Mouse (Mus musculus) lung, postnatal 0 days (tissue): ENCODE results near the gene Ndufb5. TPM values are rescaled to one million over a fixed set of nuclear protein-coding genes. Genes with fewer than 3 reads are reported as not detected.
"Not testable (repeated sequence)": the region's sequence is repeated elsewhere in the genome, so short reads cannot be mapped to it uniquely, and the experiment has no call there.

ENCODE experiments used
- ATAC-seq: fragments of 200-750 bp; cut with Nextera tagmentation; 2 replicates; pipeline ENCODE4 v1.8.0; 2017; ENCODE audit warnings: moderate library complexity
- DNase-seq: peaks from one replicate; pipeline ENCODE4 v3.0.0-alpha.2; 2016; ENCODE audit warnings: low spot score
- H3K27ac ChIP-seq: fragments of 300-500 bp; sonication (generic); 2 replicates; pipeline ENCODE4 v1.5.1; 2014; ENCODE audit warnings: antibody characterized with exemption, mild to moderate bottlenecking, low read length, mixed read lengths
- H3K27me3 ChIP-seq: fragments of 300-500 bp; sonication (generic); replicated peaks from 2 replicates; pipeline ENCODE4 v1.6.1; 2014; ENCODE audit warnings: low read length, mixed read lengths; ENCODE audit not compliant: insufficient read depth
- H3K36me3 ChIP-seq: fragments of 300-500 bp; sonication (generic); 2 replicates; pipeline ENCODE4 v1.6.1; 2014; ENCODE audit warnings: low read length, mixed read lengths; ENCODE audit not compliant: insufficient read depth
- H3K4me1 ChIP-seq: fragments of 300-500 bp; sonication (generic); 2 replicates; pipeline ENCODE4 v1.6.1; 2014; ENCODE audit warnings: antibody characterized with exemption, low read depth, low read length, mixed read lengths; ENCODE audit not compliant: insufficient read depth
- H3K4me2 ChIP-seq: fragments of 300-500 bp; sonication (generic); replicated peaks from 2 replicates; pipeline ENCODE4 v1.6.1; 2014; ENCODE audit warnings: low read depth, mild to moderate bottlenecking, low read length, moderate library complexity, mixed read lengths
- H3K4me3 ChIP-seq: fragments of 300-500 bp; sonication (generic); 2 replicates; pipeline ENCODE4 v1.5.1; 2014; ENCODE audit warnings: low read depth, low read length
- H3K9ac ChIP-seq: fragments of 300-500 bp; sonication (generic); replicated peaks from 2 replicates; pipeline ENCODE4 v1.6.1; 2014; ENCODE audit warnings: low read depth, mild to moderate bottlenecking
- H3K9me3 ChIP-seq: fragments of 300-500 bp; sonication (generic); 2 replicates; pipeline ENCODE4 v1.6.1; 2016; ENCODE audit warnings: low read length, mixed read lengths
- CTCF ChIP-seq: IDR thresholded peaks from 2 replicates; pipeline ENCODE4 v1.5.1; 2016; ENCODE audit warnings: antibody characterized with exemption, mild to moderate bottlenecking
- EP300 ChIP-seq: IDR thresholded peaks from 2 replicates; pipeline ENCODE4 v1.6.1; 2016; ENCODE audit warnings: antibody characterized with exemption, mild to moderate bottlenecking, control low read depth
- WGBS: fragments of 180-500 bp; shearing (Covaris S2); extraction: QIAGEN DNeasy Blood & Tissue Kit; methylation state at CpG from one replicate; pipeline ENCODE4 v1.1.7; 2014; 5-methylcytosine and 5-hydroxymethylcytosine counted together
- polyA plus RNA-seq: library from polyadenylated mRNA; unstranded; fragments of >200 nt; fragmentation: Nextera tagmentation; extraction: Ambion mirVana; gene quantifications from 2 replicates; pipeline ENCODE4 v1.2.1, GENCODE M21; 2015

Gene Ndufb5
- polyA plus RNA-seq, 1 experiment from 2014 or later, result 259 TPM

- H3K4me3 ChIP-seq, result no peak overlapping the region
- no peak overlapping the region for H3K4me2 ChIP-seq
- no peak for TF ChIP-seq CTCF
- TF ChIP-seq EP300, result no peak
- DNase-seq (no peak), ATAC-seq (no peak)
- no peaks in the 10 kb centered on the region for H3K9me3 ChIP-seq
- no peak overlapping the region for H3K27ac ChIP-seq
- no peak overlapping the region for H3K9ac ChIP-seq
- no peaks in the 10 kb centered on the region for H3K27me3 ChIP-seq
- H3K36me3 ChIP-seq, result peaks cover 15% of the 10 kb centered on the region
- 91% methylated on average over 6 of the region's 6 CpGs for WGBS
- no peaks in the 10 kb centered on the region for H3K4me1 ChIP-seq
These were observed 8.2 kb downstream of the Ndufb5 start for GRCm38 (mm10) chr3:32745001-32745400.

GRCm38 (mm10) chr3:32745426-32745825, 8.6 kb downstream of the Ndufb5 start:
- H3K4me3 ChIP-seq, ATAC-seq, H3K9ac ChIP-seq, DNase-seq, H3K9me3 ChIP-seq, H3K4me1 ChIP-seq, H3K27ac ChIP-seq, H3K27me3 ChIP-seq, H3K4me2 ChIP-seq: not testable (repeated sequence)
- peaks cover 15% of the 10 kb centered on the region for H3K36me3 ChIP-seq

GRCm38 (mm10) chr3:32748384-32748783, 11.6 kb downstream of the Ndufb5 start:
- H3K9me3 ChIP-seq, result no peaks in the 10 kb centered on the region
- no peak for ATAC-seq
- H3K27ac ChIP-seq, result no peak overlapping the region
- no peak overlapping the region for H3K4me2 ChIP-seq
- H3K27me3 ChIP-seq, result no peaks in the 10 kb centered on the region
- DNase-seq, result no peak
- WGBS, result 90% methylated on average over 9 of the region's 9 CpGs
- no peak overlapping the region for H3K9ac ChIP-seq
- H3K4me3 ChIP-seq, result no peak overlapping the region
- H3K4me1 ChIP-seq, result no peaks in the 10 kb centered on the region
- no peak for TF ChIP-seq CTCF
- TF ChIP-seq EP300, result no peak
- H3K36me3 ChIP-seq, result peaks cover 30% of the 10 kb centered on the region

- no peak for ATAC-seq
- no peak for DNase-seq
- no peaks in the 10 kb centered on the region for H3K4me1 ChIP-seq
- H3K4me2 ChIP-seq, result no peak overlapping the region
- 91% methylated on average over 4 of the region's 4 CpGs for WGBS
- H3K9me3 ChIP-seq, result no peaks in the 10 kb centered on the region
- no peak overlapping the region for H3K4me3 ChIP-seq
- H3K27ac ChIP-seq, result no peak overlapping the region
- TF ChIP-seq EP300 (no peak), CTCF (no peak)
- peaks cover 30% of the 10 kb centered on the region for H3K36me3 ChIP-seq
- no peaks in the 10 kb centered on the region for H3K27me3 ChIP-seq
- no peak overlapping the region for H3K9ac ChIP-seq
These were observed 13.2 kb downstream of the Ndufb5 start for GRCm38 (mm10) chr3:32749820-32750579.

- 83% methylated on average over 3 of the region's 3 CpGs for WGBS
- no peak for ATAC-seq
- TF ChIP-seq EP300, result no peak
These were observed 17.7 kb downstream of the Ndufb5 start for GRCm38 (mm10) chr3:32754384-32754915.

GRCm38 (mm10) chr3:32759212-32759611, 22.4 kb downstream of the Ndufb5 start:
- DNase-seq (no peak), ATAC-seq (no peak)
- no peaks in the 10 kb centered on the region for H3K4me1 ChIP-seq
- H3K4me3 ChIP-seq, result no peak overlapping the region
- no peak overlapping the region for H3K9ac ChIP-seq
- no peaks in the 10 kb centered on the region for H3K9me3 ChIP-seq
- H3K36me3 ChIP-seq, result no peaks in the 10 kb centered on the region
- TF ChIP-seq EP300, result no peak
- no peak for TF ChIP-seq CTCF
- 77% methylated on average over 5 of the region's 5 CpGs for WGBS
- no peaks in the 10 kb centered on the region for H3K27me3 ChIP-seq
- H3K4me2 ChIP-seq, result no peak overlapping the region
- H3K27ac ChIP-seq, result no peak overlapping the region

More at GRCm38 (mm10) chr3:32754384-32754915, 17.7 kb downstream of the Ndufb5 start:
- Histone ChIP-seq H3K4me3 (no peak overlapping the region), H3K36me3 (peaks cover 16% of the 10 kb centered on the region), H3K4me1 (no peaks in the 10 kb centered on the region), H3K27ac (no peak overlapping the region), H3K27me3 (no peaks in the 10 kb centered on the region), H3K9me3 (no peaks in the 10 kb centered on the region), H3K9ac (no peak overlapping the region), H3K4me2 (no peak overlapping the region)
- DNase-seq, result no peak
